In genomic region chr11:105574241-105574640, GRCm38 (mm10) we compare ENCODE assay signal across 7 mouse cellular contexts. TPM values are rescaled to one million over a fixed set of nuclear protein-coding genes. Genes with fewer than 3 reads are reported as not detected.
DNase-seq lines count a peak whose midpoint lies in the region; ATAC-seq and TF ChIP-seq lines count a peak whose summit lies in the region.

No protein-coding gene starts in this region.

- no peaks in the 10 kb centered on the region for H3K4me1 ChIP-seq in kidney, postnatal 0 days (replicated peaks; ENCODE audit: insufficient read depth, low read length)
- H3K4me1 ChIP-seq in liver, embryonic 12.5 days, result no peaks in the 10 kb centered on the region

- peak; percentile 20 for DNase-seq in urinary bladder, postnatal 14 days (ENCODE audit: low spot score)
- DNase-seq in urinary bladder, postnatal 4 days (ENCODE audit: low spot score in 2 of 2), result no peak
- DNase-seq in cerebellum, postnatal 36 days, result peak; percentile 32 to 53
- peak; percentile 15 for DNase-seq in kidney, postnatal 0 days (ENCODE audit: low spot score)
- no peak for DNase-seq in thymus, postnatal 36 days
- no peak for DNase-seq in frontal cortex, postnatal 36 days (ENCODE audit: low spot score in 2 of 2)

- WGBS in kidney, postnatal 0 days, result 34% methylated on average over 7 of the region's 7 CpGs
- 62% methylated on average over 7 of the region's 7 CpGs for WGBS in liver, embryonic 12.5 days (ENCODE audit: insufficient replicate concordance)

- H3K4me3 ChIP-seq in kidney, postnatal 0 days (replicated peaks; ENCODE audit: low read depth, low read length), result no peak overlapping the region
- no peak overlapping the region for H3K4me3 ChIP-seq in liver, embryonic 12.5 days

- no peaks in the 10 kb centered on the region for H3K36me3 ChIP-seq in kidney, postnatal 0 days (ENCODE audit: insufficient read depth, low read length)
- H3K36me3 ChIP-seq in liver, embryonic 12.5 days, result no peaks in the 10 kb centered on the region

- no peaks in the 10 kb centered on the region for H3K9me3 ChIP-seq in kidney, postnatal 0 days (replicated peaks; ENCODE audit: low read length)
- H3K9me3 ChIP-seq in liver, embryonic 12.5 days (replicated peaks), result no peaks in the 10 kb centered on the region

- no peak overlapping the region for H3K9ac ChIP-seq in kidney, postnatal 0 days (ENCODE audit: low read depth, low read length)
- no peak overlapping the region for H3K9ac ChIP-seq in liver, embryonic 12.5 days

- no peak overlapping the region for H3K4me2 ChIP-seq in kidney, postnatal 0 days (ENCODE audit: low read length)
- no peak overlapping the region for H3K4me2 ChIP-seq in liver, embryonic 12.5 days

- no peaks in the 10 kb centered on the region for H3K27me3 ChIP-seq in kidney, postnatal 0 days (ENCODE audit: insufficient read depth, low read length)
- 0 out of 2 replicates have a peak, but pooled peaks cover 4% of the 10 kb centered on the region for H3K27me3 ChIP-seq in liver, embryonic 12.5 days (replicated peaks)

- TF ChIP-seq CTCF in kidney, postnatal 0 days (IDR thresholded peaks at IDR 0.05; ENCODE audit: low read depth), result no peak

- no peak for ATAC-seq in kidney, postnatal 0 days (replicated peaks; ENCODE audit: low FRiP score, low read depth)
- no peak for ATAC-seq in liver, embryonic 12.5 days

- H3K27ac ChIP-seq in kidney, postnatal 0 days, result 0 out of 2 replicates have a peak overlapping the region, but pooled peaks have one; percentile 39
- H3K27ac ChIP-seq in liver, embryonic 12.5 days, result no peak overlapping the region

RNA-seq across cellular contexts. Expression of gene Tanc2, which starts 15.5 kb away (rescaled TPM):
- 7.2 and 8.8 TPM in 2 replicates for polyA plus RNA-seq in kidney, postnatal 0 days (2015; fragmentation: Nextera tagmentation; extraction: Ambion mirVana)
- polyA plus RNA-seq in liver, embryonic 12.5 days (2016; fragmentation: Nextera tagmentation; extraction: Ambion mirVana), result 3.4 and 4.4 TPM in 2 replicates

Comparison
In these comparisons a context has a peak if more than half of its experiments do, and no peak if none do; other contexts are left out.
1. DNase-seq: peak in urinary bladder, postnatal 14 days (single experiment), cerebellum, postnatal 36 days (2 of 2) and kidney, postnatal 0 days (single experiment); none in urinary bladder, postnatal 4 days (0 of 2), thymus, postnatal 36 days (0 of 2) and frontal cortex, postnatal 36 days (0 of 2).